Mouse (Mus musculus): ENCODE measurements around the gene Slc46a1.

DNA sequence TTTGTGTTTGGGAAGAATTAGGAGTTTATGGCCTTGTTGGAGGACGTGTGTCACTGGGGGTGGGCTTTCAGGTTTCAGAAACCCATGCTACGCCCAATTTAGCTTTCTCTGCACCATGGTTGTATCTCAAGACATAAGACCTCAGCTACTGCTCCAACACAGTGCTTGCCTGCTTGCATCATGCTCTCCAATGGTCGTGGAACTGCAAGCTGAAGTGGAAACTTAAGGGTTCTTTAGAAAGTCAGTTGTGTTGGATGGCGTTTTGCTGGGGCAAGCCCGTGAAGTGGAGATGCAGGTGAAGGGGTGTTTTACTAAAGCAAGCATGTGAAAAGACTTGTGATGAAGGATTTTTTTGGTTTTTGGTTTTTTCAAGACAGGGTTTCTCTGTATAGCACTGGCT, 22.4 kb upstream of the Slc46a1 start:
- TF ChIP-seq CTCF (IDR thresholded peaks at IDR 0.05; ENCODE audit: low read depth, low read length) (no peak), POLR2A (IDR thresholded peaks at IDR 0.05; ENCODE audit: insufficient read depth, low read length) (no peak)

Measured in ES-Bruce4 (cell line).